Mouse (Mus musculus) G1E (cell line): ENCODE data around the gene Rhno1. TPM values are rescaled to one million over a fixed set of nuclear protein-coding genes. Genes with fewer than 3 reads are reported as not detected.

Source experiments
- ATAC-seq: 2 replicates; pipeline ENCODE4 v1.8.0; 2016; ENCODE audit warnings: mild to moderate bottlenecking; ENCODE audit not compliant: insufficient number of reproducible peaks, poor library complexity, low FRiP score, severe bottlenecking; ENCODE audit errors: extremely low read depth
- DNase-seq: peaks from one replicate; pipeline ENCODE4 v3.0.0; 2012; ENCODE audit warnings: low spot score
- H3K27me3 ChIP-seq: 2 replicates; pipeline ENCODE4 v1.6.1; 2012; ENCODE audit warnings: mild to moderate bottlenecking, low read length, inconsistent platforms; ENCODE audit not compliant: insufficient read depth
- H3K36me3 ChIP-seq: replicated peaks from 2 replicates; pipeline ENCODE3; 2012; ENCODE audit warnings: mild to moderate bottlenecking, inconsistent platforms
- H3K4me1 ChIP-seq: 2 replicates; pipeline ENCODE4 v1.6.1; 2012; ENCODE audit warnings: low read depth, low read length, inconsistent platforms, mixed read lengths; ENCODE audit not compliant: insufficient read depth
- H3K4me3 ChIP-seq: 2 replicates; pipeline ENCODE4 v1.5.1; 2012; ENCODE audit warnings: low read depth, mild to moderate bottlenecking, inconsistent platforms, low read length, moderate library complexity, mixed read lengths
- H3K9me3 ChIP-seq: replicated peaks from 2 replicates; pipeline ENCODE4 v1.6.1; 2012; ENCODE audit warnings: inconsistent platforms
- CTCF ChIP-seq: IDR thresholded peaks from 2 replicates; pipeline ENCODE4 v1.5.1; 2012; ENCODE audit warnings: low read depth, low read length, inconsistent platforms, mixed read lengths
- GATA1 ChIP-seq: IDR thresholded peaks from 2 replicates; pipeline ENCODE4 v1.6.1; 2012; ENCODE audit warnings: borderline replicate concordance, low read length, inconsistent platforms, mixed read lengths
- GATA2 ChIP-seq: IDR thresholded peaks from 2 replicates; pipeline ENCODE4 v1.6.1; 2012; ENCODE audit warnings: low read depth, low read length, inconsistent platforms, borderline replicate concordance
- POLR2AphosphoS5 ChIP-seq: IDR thresholded peaks from 2 replicates; pipeline ENCODE4 v1.6.1; 2012; ENCODE audit warnings: low read depth, low read length, inconsistent platforms; ENCODE audit not compliant: insufficient replicate concordance
- TAL1 ChIP-seq: conservative IDR thresholded peaks from 2 replicates; pipeline ENCODE4 v1.6.1; 2012; ENCODE audit warnings: low read depth, low read length, inconsistent platforms, mixed read lengths
- polyA plus RNA-seq: library from polyadenylated mRNA; stranded (reverse); fragments of >175 nt; gene quantifications from 2 replicates; pipeline ENCODE4 v1.2.3, GENCODE M21; 2012
- total RNA-seq, 2 experiments: library from RNA; stranded (forward) in 1 of 2; stranded (reverse) in 1 of 2; fragments of 200-1000 nt in 1 of 2; fragments of >200 nt in 1 of 2; fragmentation: Nextera tagmentation in 1 of 2; gene quantifications; 2 replicates each; pipeline ENCODE4 v1.2.3; 2014 to 2017

The Rhno1 gene
- 52.4 and 52.8 TPM in 2 replicates for total RNA-seq (2014; fragmentation: Nextera tagmentation)
- 66.0 and 66.5 TPM in 2 replicates for total RNA-seq (2017)
- 82.8 and 84.1 TPM in 2 replicates for polyA plus RNA-seq

GRCm38 (mm10) chr6:128362381-128363006 lies at the start of gene Rhno1, which contains the start of gene Foxm1:
TSS of gene Rhno1 (minus strand) at chr6:128362911.
TSS of gene Foxm1 (plus strand) at chr6:128362967.
- Histone ChIP-seq H3K4me1 (peaks cover 45% of the 10 kb centered on the region), H3K9me3 (no peaks in the 10 kb centered on the region), H3K4me3 (peak within 1 kb of the TSS; percentile 94), H3K36me3 (peaks cover 68% of the 10 kb centered on the region), H3K27me3 (no peaks in the 10 kb centered on the region)
- ATAC-seq = peak; percentile 58
- peak; percentile 87 for DNase-seq
- no peak for TF ChIP-seq POLR2AphosphoS5
- TF ChIP-seq GATA1 = no peak

DNA sequence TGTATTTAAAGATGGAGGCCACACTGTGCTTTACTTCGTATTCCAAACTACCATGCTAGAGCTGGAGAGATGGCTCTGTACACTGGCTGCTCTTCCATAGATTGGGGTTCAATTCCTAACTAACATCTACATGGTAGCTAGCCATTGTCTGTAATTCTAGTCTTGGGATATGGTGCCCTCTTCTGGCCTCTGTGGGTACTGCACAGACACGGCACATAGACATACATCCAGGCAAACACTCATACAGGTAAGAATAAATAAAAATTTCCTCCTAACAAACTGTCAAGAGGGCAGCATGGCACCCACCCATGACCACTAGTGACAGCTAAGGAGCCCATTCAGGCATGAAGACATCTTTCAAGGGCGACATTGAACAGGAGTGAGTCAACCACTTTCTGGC lies 48.4 kb upstream of the Rhno1 start:
- Histone ChIP-seq H3K36me3 (peaks cover 95% of the 10 kb centered on the region), H3K4me1 (no peaks in the 10 kb centered on the region), H3K9me3 (no peaks in the 10 kb centered on the region), H3K27me3 (no peaks in the 10 kb centered on the region), H3K4me3 (no peak overlapping the region)
- DNase-seq (peak; percentile 51), ATAC-seq (peak; percentile 64; the same call in 1 of the 2 replicates)
- TF ChIP-seq CTCF (peak; percentile 73), GATA2 (no peak)

GRCm38 (mm10) chr6:128410305-128410704 lies 47.6 kb upstream of the Rhno1 start:
- Histone ChIP-seq H3K27me3 (no peaks in the 10 kb centered on the region), H3K4me3 (no peak overlapping the region), H3K9me3 (no peaks in the 10 kb centered on the region), H3K4me1 (no peaks in the 10 kb centered on the region), H3K36me3 (peaks cover 92% of the 10 kb centered on the region)
- DNase-seq (no peak), ATAC-seq (no peak)
- TF ChIP-seq GATA1 = no peak
- TF ChIP-seq POLR2AphosphoS5 = no peak
- no peak for TF ChIP-seq CTCF
- TF ChIP-seq TAL1 = no peak
- no peak for TF ChIP-seq GATA2

GRCm38 (mm10) chr6:128408544-128409125 lies 45.9 kb upstream of the Rhno1 start:
- ATAC-seq = no peak
- DNase-seq = no peak
- H3K36me3 ChIP-seq = peaks cover 78% of the 10 kb centered on the region

DNA sequence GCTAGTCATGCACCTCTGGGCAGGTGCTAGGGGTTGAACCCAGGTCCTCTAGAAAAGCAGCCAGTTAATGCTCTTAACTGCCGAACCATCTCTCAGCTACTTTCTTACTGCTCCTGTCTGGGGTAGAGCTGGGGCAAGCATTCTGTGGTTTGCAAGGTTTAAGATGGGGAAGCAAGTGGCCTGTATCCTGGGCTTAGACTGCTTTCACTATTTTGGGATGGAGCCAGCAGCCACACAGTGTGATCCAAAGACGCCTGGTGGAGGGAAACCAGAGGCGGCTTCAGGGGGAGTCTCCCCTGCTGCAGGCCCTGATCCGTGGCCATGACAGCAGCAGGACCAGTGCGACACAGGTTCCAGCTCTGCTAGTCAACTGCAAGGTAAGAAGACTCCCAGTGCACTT lies 42.0 kb upstream of the Rhno1 start:
- Histone ChIP-seq H3K4me1 (no peaks in the 10 kb centered on the region), H3K36me3 (peaks cover 39% of the 10 kb centered on the region), H3K9me3 (no peaks in the 10 kb centered on the region), H3K27me3 (peaks cover 7% of the 10 kb centered on the region), H3K4me3 (no peak overlapping the region)
- DNase-seq (no peak), ATAC-seq (no peak)
- no peak for TF ChIP-seq GATA2
- TF ChIP-seq TAL1 = no peak
- no peak for TF ChIP-seq CTCF
- no peak for TF ChIP-seq GATA1
- no peak for TF ChIP-seq POLR2AphosphoS5

More at GRCm38 (mm10) chr6:128408544-128409125, 45.9 kb upstream of the Rhno1 start:
- no peaks in the 10 kb centered on the region for H3K4me1 ChIP-seq
- no peak overlapping the region for H3K4me3 ChIP-seq
- no peaks in the 10 kb centered on the region for H3K27me3 ChIP-seq
- H3K9me3 ChIP-seq = no peaks in the 10 kb centered on the region
- TF ChIP-seq POLR2AphosphoS5 (no peak), TAL1 (no peak), GATA2 (no peak), GATA1 (no peak), CTCF (no peak)

GRCm38 (mm10) chr6:128399421-128400185 lies 36.9 kb upstream of the Rhno1 start:
- peaks cover 9% of the 10 kb centered on the region for H3K27me3 ChIP-seq
- H3K4me1 ChIP-seq = no peaks in the 10 kb centered on the region
- DNase-seq = no peak
- H3K36me3 ChIP-seq = no peaks in the 10 kb centered on the region
- no peaks in the 10 kb centered on the region for H3K9me3 ChIP-seq
- no peak for ATAC-seq
- TF ChIP-seq POLR2AphosphoS5 (no peak), GATA2 (no peak), TAL1 (no peak), GATA1 (no peak), CTCF (no peak)
- H3K4me3 ChIP-seq = no peak overlapping the region
